Mouse (Mus musculus) ES-E14 (cell line): ENCODE results near the gene Ppp2r3a.

ENCODE experiments used
- CHD2 ChIP-seq: IDR thresholded peaks from 2 replicates; pipeline ENCODE4 v1.6.1; 2014; ENCODE audit warnings: mild to moderate bottlenecking, low read depth, low read length, inconsistent platforms
- HCFC1 ChIP-seq: IDR thresholded peaks from 2 replicates; pipeline ENCODE4 v1.6.1; 2012; ENCODE audit warnings: low read length, inconsistent platforms, borderline replicate concordance; ENCODE audit not compliant: insufficient read depth
- MAFK ChIP-seq: IDR thresholded peaks from 2 replicates; pipeline ENCODE4 v1.6.1; 2014; ENCODE audit warnings: mild to moderate bottlenecking, low read depth, low read length, inconsistent platforms; ENCODE audit not compliant: insufficient read depth
- ZC3H11A ChIP-seq: IDR thresholded peaks from 2 replicates; pipeline ENCODE4 v1.6.1; 2012; ENCODE audit warnings: low read depth, mild to moderate bottlenecking, inconsistent platforms, low read length, borderline replicate concordance
- ZNF384 ChIP-seq: IDR thresholded peaks from 2 replicates; pipeline ENCODE4 v1.6.1; 2012; ENCODE audit warnings: low read depth, low read length, inconsistent platforms

DNA sequence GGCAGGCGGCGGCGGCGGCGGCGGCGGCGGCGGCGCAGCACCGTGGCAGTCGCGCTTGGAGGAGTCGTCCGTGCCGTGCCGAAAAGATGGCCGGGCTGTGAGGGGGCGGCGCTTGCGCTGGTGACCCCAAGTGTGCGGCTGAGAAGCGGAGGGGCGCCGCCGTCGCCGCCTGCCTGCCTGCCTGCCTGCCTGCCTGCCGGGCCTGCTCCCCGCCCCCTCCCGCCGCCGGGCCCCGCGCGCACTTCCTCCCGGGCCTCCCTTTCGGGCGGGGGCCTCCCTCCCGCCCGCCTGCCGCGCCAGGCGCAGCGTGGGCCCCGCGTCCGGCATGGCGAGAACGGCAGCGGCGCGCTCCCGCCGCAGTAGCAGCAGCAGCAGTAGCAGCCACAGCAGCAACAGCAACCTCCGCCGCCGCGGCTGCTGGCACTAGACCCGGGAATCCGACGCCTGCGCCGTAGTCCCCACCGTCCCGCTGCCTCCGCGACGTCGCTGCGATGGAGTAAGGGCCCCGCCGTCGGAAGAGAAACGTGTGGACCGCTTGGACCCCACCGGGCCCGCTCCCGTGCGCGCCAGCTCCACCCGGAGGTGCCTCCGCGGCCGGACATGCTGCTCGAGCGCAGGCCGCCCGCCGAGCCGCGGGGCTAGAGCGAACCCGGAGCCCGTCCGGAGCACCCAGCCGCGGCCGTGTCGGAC, 177.1 kb downstream of the Ppp2r3a start:
- TF ChIP-seq ZNF384, result no peak
- TF ChIP-seq CHD2, result no peak
- no peak for TF ChIP-seq ZC3H11A
- no peak for TF ChIP-seq MAFK
- TF ChIP-seq HCFC1, result no peak
